Mouse (Mus musculus) hindbrain, embryonic 10.5 days (tissue): ENCODE measurements around the gene Rab7. TPM values are rescaled to one million over a fixed set of nuclear protein-coding genes. Genes with fewer than 3 reads are reported as not detected.

Experiments used
- DNase-seq: peaks from one replicate; pipeline ENCODE4 v3.0.0-alpha.2; 2017; ENCODE audit warnings: low spot score
- H3K27ac ChIP-seq: fragments of 300-500 bp; sonication (generic); 2 replicates; pipeline ENCODE4 v1.5.1; 2016; ENCODE audit warnings: mild to moderate bottlenecking, moderate library complexity
- H3K27me3 ChIP-seq: fragments of 300-500 bp; sonication (generic); 2 replicates; pipeline ENCODE4 v1.6.1; 2016; ENCODE audit warnings: mild to moderate bottlenecking; ENCODE audit not compliant: poor library complexity, insufficient read depth, severe bottlenecking
- H3K36me3 ChIP-seq: fragments of 300-500 bp; sonication (generic); 2 replicates; pipeline ENCODE4 v1.6.1; 2016; ENCODE audit warnings: mild to moderate bottlenecking, moderate library complexity
- H3K4me1 ChIP-seq: fragments of 300-500 bp; sonication (generic); replicated peaks from 2 replicates; pipeline ENCODE4 v1.6.1; 2016; ENCODE audit warnings: mild to moderate bottlenecking
- H3K4me3 ChIP-seq: fragments of 300-500 bp; sonication (generic); 2 replicates; pipeline ENCODE4 v1.5.1; 2016; ENCODE audit warnings: mild to moderate bottlenecking, moderate library complexity
- H3K9me3 ChIP-seq: fragments of 300-500 bp; sonication (generic); 2 replicates; pipeline ENCODE4 v1.6.1; 2016; ENCODE audit warnings: mild to moderate bottlenecking, moderate library complexity
- WGBS: fragments of 180-500 bp; shearing (Covaris S2); methylation state at CpG from one replicate; pipeline ENCODE4 v1.1.7; 2016; 5-methylcytosine and 5-hydroxymethylcytosine counted together
- polyA plus RNA-seq: library from polyadenylated mRNA; unstranded; fragments of >200 nt; fragmentation: Nextera tagmentation; extraction: Ambion mirVana; gene quantifications from 2 replicates; pipeline ENCODE4 v1.2.1, GENCODE M21; 2016

Gene Rab7
- polyA plus RNA-seq: 208 and 238 TPM in 2 replicates

DNA sequence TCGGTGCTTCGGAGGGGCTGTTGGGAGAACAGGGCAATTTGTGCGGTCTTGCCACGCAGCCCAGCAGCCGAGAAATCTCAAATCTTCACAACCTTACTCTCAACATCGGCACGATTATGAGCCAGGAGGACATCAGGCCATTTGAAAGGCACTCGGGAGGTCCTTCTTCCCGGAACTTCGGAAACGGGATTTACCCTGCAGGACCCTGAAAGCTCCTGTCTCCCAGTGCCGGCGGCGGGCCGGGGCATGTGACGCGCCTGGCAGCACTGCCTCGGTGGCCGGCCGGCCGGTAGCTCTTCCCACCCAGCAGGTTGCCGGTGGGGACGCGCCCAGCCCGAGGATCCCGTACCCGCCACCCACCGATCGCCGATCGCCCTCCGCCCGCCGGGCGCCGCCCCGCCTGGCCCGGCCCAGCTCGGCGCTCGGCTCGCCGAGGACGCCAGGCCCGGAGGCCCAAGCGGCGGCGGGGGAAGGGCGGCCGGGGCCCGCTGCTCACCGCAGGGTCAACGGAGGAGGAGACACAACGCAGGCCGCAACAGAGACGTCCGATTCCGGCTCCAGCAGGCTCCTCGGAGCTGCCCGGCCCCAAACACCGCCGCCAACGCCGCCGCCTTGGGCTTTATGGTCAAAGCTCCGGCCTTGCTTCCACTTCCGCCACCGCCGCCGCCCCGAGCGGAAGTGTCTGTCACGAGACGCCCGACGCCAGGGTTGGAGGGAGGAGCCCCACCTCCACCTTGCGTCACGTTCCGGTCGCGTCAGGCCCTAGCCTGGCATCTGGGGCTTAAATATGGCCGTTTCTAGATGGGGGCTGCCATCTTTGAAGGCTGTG, at the start of gene Rab7:
Gene Rab7, minus strand, starts transcription at position 694 of the 829 bp plus-strand sequence.
- peak; percentile 95 for DNase-seq
- Histone ChIP-seq H3K4me1 (peaks cover 25% of the 10 kb centered on the region), H3K27me3 (peaks cover 23% of the 10 kb centered on the region), H3K4me3 (peak within 1 kb of the TSS; percentile 96), H3K36me3 (peaks cover 2% of the 10 kb centered on the region), H3K27ac (peak within 1 kb of the TSS; percentile 95), H3K9me3 (no peaks in the 10 kb centered on the region)
- WGBS: 1% methylated on average over 74 of the region's 82 CpGs

DNA sequence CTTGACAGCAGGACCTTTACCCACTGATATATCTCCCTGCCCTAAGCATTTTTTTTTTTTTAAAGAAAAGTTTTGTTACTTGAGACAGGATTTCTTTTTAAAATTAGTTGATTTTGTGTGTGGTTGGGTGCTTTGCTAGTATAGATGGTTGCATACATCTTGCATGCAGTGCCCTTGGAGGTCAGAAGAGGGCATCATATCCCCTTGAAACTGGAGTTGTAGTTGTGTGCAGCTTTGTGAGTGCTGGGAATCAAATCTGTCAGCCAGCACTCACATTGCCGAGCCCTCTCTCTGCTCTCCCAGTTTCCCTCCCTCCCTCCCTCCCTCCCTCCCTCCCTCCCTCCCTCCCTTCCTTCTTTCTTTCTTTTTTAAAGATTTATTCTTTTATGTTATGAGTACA, 43.9 kb upstream of the Rab7 start:
- DNase-seq: no peak
- peaks cover 67% of the 10 kb centered on the region for H3K36me3 ChIP-seq
- no peak overlapping the region for H3K4me3 ChIP-seq
- no peaks in the 10 kb centered on the region for H3K27me3 ChIP-seq
- WGBS: 86% methylated on average over 1 of the region's 1 CpGs
- peaks cover 25% of the 10 kb centered on the region for H3K4me1 ChIP-seq
- H3K9me3 ChIP-seq: no peaks in the 10 kb centered on the region
- H3K27ac ChIP-seq: no peak overlapping the region

DNA sequence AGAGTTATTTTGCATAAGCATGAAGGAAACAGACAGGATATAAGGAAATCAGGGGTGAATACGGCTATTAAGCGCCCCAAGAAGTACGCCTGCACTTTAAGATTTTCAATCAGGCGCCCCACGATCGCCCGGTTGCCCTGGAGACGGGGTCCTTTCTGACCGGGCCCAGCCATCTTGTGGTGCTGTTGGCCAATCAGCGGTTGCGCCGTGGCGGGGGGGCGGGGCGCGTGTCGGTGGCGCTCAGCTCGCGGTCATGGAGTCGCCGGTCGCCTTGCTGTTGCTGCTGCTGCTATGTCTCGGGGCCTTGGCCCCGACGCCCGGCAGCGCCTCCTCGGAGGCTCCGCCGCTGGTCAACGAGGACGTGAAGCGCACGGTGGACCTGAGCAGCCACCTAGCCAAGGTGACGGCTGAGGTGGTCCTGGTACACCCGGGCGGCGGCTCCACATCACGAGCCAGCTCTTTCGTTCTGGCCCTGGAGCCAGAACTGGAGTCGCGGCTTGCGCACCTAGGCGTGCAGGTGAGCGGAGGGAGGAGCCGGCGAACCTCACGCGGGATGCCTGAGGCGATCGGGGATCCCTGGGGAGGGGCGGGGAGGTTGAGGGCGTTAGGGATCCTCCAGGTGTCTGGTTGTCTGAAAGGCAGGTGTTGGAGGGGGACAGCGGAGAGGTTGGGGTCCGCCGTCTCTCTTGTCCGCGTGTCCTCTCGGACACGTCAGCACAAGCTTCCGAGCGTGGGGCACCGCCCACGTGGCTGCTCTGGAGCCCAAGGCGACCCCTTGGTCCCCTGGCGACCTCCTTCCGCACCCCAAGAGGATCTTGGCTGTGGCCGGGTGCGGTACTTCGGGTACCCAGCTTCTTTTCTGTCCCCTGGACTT, 39.4 kb upstream of the Rab7 start, which contains the start of gene Rpn1:
Gene Rpn1, plus strand, starts transcription at position 205 of the 874 bp plus-strand sequence.
- under 1% methylated on average over 71 of the region's 71 CpGs for WGBS
- Histone ChIP-seq H3K4me1 (peaks cover 29% of the 10 kb centered on the region), H3K9me3 (no peaks in the 10 kb centered on the region), H3K4me3 (peak within 1 kb of the TSS; percentile 92), H3K27me3 (peaks cover 16% of the 10 kb centered on the region), H3K27ac (peak within 1 kb of the TSS; percentile 94), H3K36me3 (peaks cover 22% of the 10 kb centered on the region)
- DNase-seq: peak; percentile 98

DNA sequence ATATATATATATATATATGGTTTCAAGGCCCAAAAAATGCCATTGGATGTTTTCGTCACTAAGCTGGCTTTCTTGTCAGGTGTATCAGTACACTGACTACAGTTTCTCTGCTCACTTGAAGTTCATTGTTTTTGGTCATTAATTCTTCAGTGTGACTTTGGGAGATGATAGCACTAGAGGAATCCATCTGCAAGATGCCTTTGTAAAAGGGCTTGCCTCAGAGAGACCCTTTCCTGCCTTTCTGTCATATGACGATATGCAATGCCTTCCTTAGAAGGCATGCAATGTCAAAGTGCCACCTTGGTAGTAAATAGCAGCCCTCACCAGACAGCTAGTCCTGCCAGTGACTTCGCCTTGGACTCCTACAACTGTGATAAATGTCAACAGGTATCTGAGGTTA, 38.6 kb upstream of the Rab7 start:
- Histone ChIP-seq H3K27ac (peak overlapping the region; percentile 94), H3K27me3 (peaks cover 25% of the 10 kb centered on the region), H3K4me1 (peaks cover 29% of the 10 kb centered on the region), H3K36me3 (peaks cover 14% of the 10 kb centered on the region), H3K9me3 (no peaks in the 10 kb centered on the region), H3K4me3 (peak overlapping the region; percentile 92)
- WGBS: 67% methylated on average over 3 of the region's 3 CpGs
- DNase-seq: no peak

DNA sequence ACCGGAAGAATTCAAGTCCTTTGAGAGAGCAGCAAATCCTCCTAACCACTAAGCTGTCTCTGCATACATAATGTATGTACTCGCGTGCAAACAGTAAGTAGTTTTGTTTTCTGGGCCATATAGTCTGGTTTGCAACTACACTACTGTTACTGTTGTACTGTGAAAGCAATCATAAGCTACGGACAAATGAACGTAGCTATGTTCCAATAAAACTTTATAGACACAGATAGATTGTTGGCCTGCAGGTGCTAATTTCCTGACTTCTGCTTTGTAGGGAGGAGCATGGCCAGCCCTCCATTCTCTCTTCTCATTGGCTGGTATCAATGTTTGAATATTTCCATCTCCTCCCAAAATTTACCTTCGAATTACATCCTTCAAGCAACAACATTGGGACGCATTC, 38.0 kb upstream of the Rab7 start:
- no peak for DNase-seq
- Histone ChIP-seq H3K4me1 (peaks cover 29% of the 10 kb centered on the region), H3K4me3 (no peak overlapping the region), H3K27ac (no peak overlapping the region), H3K27me3 (peaks cover 28% of the 10 kb centered on the region), H3K9me3 (no peaks in the 10 kb centered on the region), H3K36me3 (peaks cover 8% of the 10 kb centered on the region)
- WGBS: 87% methylated on average over 7 of the region's 7 CpGs

DNA sequence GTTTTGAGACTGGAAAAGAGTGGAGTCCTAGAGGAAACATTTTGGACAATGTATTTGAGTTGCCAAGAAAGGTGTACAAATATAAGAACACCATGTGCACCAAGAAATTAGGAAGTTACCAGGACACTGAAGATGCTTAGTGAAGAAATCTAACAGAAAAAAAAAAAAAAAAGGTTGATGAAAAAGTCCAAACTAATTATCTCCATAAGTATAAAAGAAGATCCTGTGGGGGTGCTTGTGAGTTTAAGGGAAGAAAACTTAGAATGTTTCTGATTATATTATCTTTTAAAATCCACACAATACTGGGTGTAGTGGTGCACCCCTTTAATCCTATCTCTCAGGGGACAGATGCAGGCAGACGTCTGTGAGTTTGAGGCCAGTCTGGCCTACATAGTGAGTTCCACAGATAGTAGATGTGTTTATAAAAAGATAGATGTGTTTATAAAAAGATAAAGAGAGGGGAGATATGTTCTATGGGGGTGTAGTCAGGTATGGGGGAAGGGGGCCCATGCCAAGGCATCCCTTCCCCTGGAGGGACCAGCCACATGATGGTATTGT, 31.0 kb upstream of the Rab7 start:
- Histone ChIP-seq H3K36me3 (no peaks in the 10 kb centered on the region), H3K27me3 (peaks cover 36% of the 10 kb centered on the region), H3K9me3 (no peaks in the 10 kb centered on the region), H3K4me3 (no peak overlapping the region), H3K27ac (no peak overlapping the region), H3K4me1 (0 out of 2 replicates have a peak, but pooled peaks cover 4% of the 10 kb centered on the region)
- no peak for DNase-seq
- WGBS: 84% methylated on average over 1 of the region's 1 CpGs

DNA sequence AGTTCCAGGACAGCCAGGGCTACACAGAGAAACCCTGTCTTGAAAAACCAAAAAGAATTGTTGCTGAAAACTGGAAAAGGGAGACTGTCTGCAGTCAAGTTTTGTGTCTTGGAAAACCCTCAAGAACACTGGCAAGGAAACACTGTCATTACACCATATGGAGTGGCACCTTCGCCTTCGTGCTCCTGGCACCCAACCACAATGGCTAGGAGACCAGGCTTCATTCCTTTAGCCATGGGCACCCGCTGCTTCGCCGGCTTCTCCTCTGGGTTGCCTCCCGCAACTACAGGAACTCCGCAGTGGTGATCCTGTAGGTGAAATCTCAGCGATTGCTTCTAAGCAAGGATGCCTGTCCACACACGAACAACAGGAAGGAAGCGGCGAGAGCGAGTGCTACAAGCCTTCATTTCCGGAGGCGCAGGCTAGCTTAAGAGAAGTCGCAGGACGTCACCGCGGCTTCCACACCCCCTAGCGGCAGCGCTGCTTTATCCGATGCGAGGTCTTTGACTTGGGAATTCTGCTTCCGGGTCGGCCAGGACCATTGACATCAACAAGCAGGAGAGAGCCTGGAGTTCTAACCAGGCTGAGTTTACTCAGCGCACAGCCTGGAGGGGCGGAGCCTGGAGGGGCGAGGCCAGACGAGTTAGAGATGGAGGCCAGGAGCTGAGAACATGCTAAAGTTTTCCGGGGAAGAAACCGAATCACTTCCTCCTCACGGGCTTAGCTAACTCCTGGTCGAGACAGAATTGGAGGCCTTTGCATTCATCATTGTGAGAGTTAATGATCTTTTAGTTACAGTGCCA, 29.9 kb upstream of the Rab7 start:
- WGBS: 5% methylated on average over 32 of the region's 32 CpGs

DNA sequence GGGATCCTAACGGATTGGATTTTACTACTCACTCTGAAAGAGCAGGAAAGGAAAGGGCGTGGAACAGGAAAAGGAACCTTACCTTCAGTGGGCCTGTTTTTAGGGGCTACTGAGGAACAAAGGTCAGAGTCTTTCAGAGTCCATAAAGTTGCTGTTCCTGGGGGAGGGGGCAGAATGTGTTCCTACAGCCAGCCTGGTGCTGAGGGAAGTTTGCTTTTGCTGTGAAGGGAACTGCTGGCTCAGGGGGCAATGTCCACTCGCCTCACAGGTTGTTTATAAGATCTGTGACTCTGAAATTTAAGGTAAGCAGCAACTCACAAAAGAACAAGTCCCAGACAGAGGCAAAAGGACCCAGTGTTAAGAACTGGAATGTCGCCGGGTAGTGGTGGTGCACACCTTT, 26.1 kb upstream of the Rab7 start:
- H3K4me3 ChIP-seq: no peak overlapping the region
- 0 out of 2 replicates have a peak, but pooled peaks cover 4% of the 10 kb centered on the region for H3K4me1 ChIP-seq
- peaks cover 9% of the 10 kb centered on the region; the same call in 1 of the 2 replicates for H3K27me3 ChIP-seq
- H3K27ac ChIP-seq: no peak overlapping the region
- H3K9me3 ChIP-seq: no peaks in the 10 kb centered on the region
- no peaks in the 10 kb centered on the region for H3K36me3 ChIP-seq
- WGBS: 76% methylated on average over 5 of the region's 5 CpGs
- DNase-seq: no peak

More for the DNA sequence above, 29.9 kb upstream of the Rab7 start:
- H3K9me3 ChIP-seq: no peaks in the 10 kb centered on the region
- peak; percentile 96 for DNase-seq
- H3K4me1 ChIP-seq: 0 out of 2 replicates have a peak, but pooled peaks cover 4% of the 10 kb centered on the region
- peaks cover 27% of the 10 kb centered on the region for H3K27me3 ChIP-seq
- peak overlapping the region; percentile 60 for H3K4me3 ChIP-seq
- H3K36me3 ChIP-seq: no peaks in the 10 kb centered on the region
- H3K27ac ChIP-seq: peak overlapping the region; percentile 93

DNA sequence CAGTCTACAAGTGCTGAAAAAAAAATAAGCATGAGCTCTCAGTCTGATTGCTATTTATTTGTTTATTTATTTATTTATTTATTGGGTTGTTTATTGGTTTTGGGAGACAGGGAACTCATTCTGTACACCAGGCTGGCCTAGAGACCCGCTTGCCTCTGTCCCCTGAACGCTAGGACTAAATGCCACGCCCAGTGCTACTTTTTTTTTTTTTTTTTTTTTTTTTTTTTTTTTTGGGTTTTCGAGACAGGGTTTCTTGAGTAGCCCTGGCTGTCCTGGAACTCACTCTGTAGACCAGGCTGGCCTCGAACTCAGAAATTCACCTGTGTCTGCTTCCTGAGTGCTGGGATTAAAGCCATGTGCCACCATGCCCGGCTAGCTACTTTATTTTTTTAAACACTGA, 25.4 kb upstream of the Rab7 start:
- Histone ChIP-seq H3K27ac (no peak overlapping the region), H3K9me3 (no peaks in the 10 kb centered on the region), H3K27me3 (peaks cover 9% of the 10 kb centered on the region; the same call in 1 of the 2 replicates), H3K4me1 (0 out of 2 replicates have a peak, but pooled peaks cover 4% of the 10 kb centered on the region), H3K4me3 (no peak overlapping the region), H3K36me3 (no peaks in the 10 kb centered on the region)
- DNase-seq: no peak
- 76% methylated on average over 6 of the region's 6 CpGs for WGBS

DNA sequence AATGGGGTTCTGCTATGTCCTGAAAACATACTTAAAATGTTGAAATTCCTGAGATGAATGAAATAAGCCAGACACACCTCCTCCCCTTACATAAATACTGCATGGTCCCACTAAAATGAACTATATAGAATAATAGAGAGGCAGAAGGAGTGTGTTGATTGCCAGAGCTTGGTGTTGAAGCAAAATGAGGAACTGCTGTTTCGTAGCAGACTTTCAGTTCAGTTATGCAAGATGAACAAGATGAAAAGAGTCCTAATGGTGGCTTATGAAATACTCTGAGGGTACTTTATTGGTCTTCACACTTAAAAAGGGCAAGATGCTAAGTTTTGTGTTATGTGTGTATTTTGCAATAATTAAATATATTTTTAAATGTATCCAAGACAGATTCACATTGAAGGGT, 23.7 kb upstream of the Rab7 start:
- DNase-seq: no peak
- Histone ChIP-seq H3K27ac (no peak overlapping the region), H3K4me3 (no peak overlapping the region), H3K27me3 (peaks cover 9% of the 10 kb centered on the region; the same call in 1 of the 2 replicates), H3K9me3 (no peaks in the 10 kb centered on the region), H3K4me1 (no peaks in the 10 kb centered on the region), H3K36me3 (no peaks in the 10 kb centered on the region)
- WGBS: 81% methylated on average over 1 of the region's 1 CpGs

DNA sequence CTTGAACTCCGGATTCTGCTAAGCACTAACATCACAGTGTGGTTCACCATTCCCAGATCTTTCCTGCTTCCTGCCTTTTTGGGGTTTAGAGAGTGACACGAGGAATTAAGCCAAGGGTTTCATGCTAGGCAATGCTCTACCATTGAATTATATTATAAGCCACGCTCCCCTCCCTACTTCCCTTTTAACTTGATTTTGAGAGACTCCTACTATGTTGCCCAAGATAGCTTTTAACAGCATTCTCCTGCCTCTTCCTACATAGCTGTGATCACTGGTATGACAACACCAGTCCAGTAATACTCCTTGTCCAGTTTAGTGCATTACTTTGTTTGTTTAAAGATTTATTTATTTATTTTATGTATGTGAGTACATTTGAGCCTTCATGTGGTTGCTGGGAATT, 22.7 kb upstream of the Rab7 start:
- H3K4me1 ChIP-seq: no peaks in the 10 kb centered on the region
- no peaks in the 10 kb centered on the region for H3K36me3 ChIP-seq
- no peak for DNase-seq
- no peak overlapping the region for H3K27ac ChIP-seq
- WGBS: 63% methylated on average over 3 of the region's 3 CpGs
- no peak overlapping the region for H3K4me3 ChIP-seq
- H3K27me3 ChIP-seq: peaks cover 6% of the 10 kb centered on the region; the same call in 1 of the 2 replicates
- no peaks in the 10 kb centered on the region for H3K9me3 ChIP-seq

DNA sequence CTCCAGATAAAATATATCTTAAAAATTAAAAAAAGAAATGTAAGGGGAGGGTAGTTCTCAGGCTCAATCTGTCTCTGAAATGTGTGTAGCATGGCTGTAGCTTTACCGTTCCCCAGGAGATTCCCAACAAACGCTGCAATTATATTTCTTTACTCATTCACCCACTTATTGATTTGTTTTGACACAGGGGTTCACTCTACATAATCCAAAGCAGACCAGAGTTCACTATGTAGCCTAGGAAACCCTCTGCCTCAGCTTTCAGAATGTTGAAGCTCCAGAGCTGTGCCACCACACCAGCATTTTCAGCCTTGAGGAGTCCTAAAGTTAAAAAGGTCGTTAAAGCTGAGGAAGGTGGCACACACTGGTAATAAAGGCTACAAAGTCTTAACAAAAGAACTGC, 20.9 kb upstream of the Rab7 start:
- H3K27me3 ChIP-seq: 0 out of 2 replicates have a peak, but pooled peaks cover 2% of the 10 kb centered on the region
- no peak for DNase-seq
- WGBS: 70% methylated on average over 3 of the region's 3 CpGs

More for the DNA sequence above, 20.9 kb upstream of the Rab7 start:
- Histone ChIP-seq H3K4me1 (no peaks in the 10 kb centered on the region), H3K4me3 (no peak overlapping the region), H3K9me3 (no peaks in the 10 kb centered on the region), H3K36me3 (no peaks in the 10 kb centered on the region), H3K27ac (no peak overlapping the region)
